ENCODE assay signal across 18 mouse cellular contexts in the genomic region with DNA sequence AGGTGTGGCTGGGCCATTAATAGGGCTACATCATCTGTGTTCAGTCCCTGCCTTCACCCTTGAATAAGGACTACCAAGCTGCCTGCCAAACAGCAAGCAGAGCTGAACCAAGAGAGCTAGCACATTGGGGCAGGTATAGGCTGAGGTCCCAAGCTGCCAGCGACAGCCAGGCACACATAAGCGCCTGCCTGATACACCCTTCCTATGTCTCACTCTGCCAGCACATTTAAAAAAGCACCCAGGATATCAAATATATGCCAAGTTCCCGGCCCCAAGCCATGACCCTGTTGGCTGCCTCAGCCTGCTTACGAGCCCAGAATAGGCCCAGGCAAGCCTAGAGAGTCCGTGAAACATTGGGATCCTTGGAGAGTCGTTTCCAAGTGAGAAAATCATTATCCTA. TPM values are rescaled to one million over a fixed set of nuclear protein-coding genes. Genes with fewer than 3 reads are reported as not detected.
DNase-seq lines count a peak whose midpoint lies in the region.
"Had no signal": no experiment of that assay in that cellular context is flagged by ENCODE, and none has a peak within 500 bp of the region (broad histone marks: within the 10 kb centered on the region; RNA-seq: fewer than 3 reads in every experiment).

No protein-coding gene starts in this region.

- DNase-seq in cerebellum, postnatal 14 days, result peak; percentile 38 to 59
- DNase-seq in cerebellum, adult 9-11 months, result no peak
- peak; percentile 26 for DNase-seq in heart, adult 8-10 months (ENCODE audit: low spot score)
- no peak for DNase-seq in heart, postnatal 4 days
- peak; percentile 59 to 78 for DNase-seq in gastrocnemius, adult 8-10 months (ENCODE audit: low spot score in 2 of 2)
- DNase-seq in skeletal muscle tissue, adult 2 months (ENCODE audit: low read depth, low spot score), result peak; percentile 83
- DNase-seq in T-cell, adult 2 months (ENCODE audit: low spot score), result no peak
- DNase-seq: B cell, adult 2 months; cerebellum, adult 18-20 months; kidney, adult 8-10 months; kidney, postnatal 10 days; lung, adult 18-20 months; lung, postnatal 14 days; thymus, postnatal 25 days had no signal

RNA-seq across cellular contexts. Expression of gene Igf2, which starts 36.8 kb away (rescaled TPM):
- total RNA-seq in heart, adult 8-10 months (2022), result 10 to 100 TPM; 53.1 to 76.2 (median 63.4) TPM
- total RNA-seq in heart, postnatal 4 days (2021), result 1,000 to 10,000 TPM; 1,716 to 1,905 TPM
- total RNA-seq in gastrocnemius, adult 8-10 months (2022), result 10 to 100 TPM; 15.7 to 28.1 (median 22.3) TPM
- total RNA-seq: CH12.LX; hematopoietic stem cell, adult 5-6 weeks; megakaryocyte progenitor cell, adult 5-6 weeks had no signal

RNA-seq across cellular contexts. Expression of gene Gm49394, which starts 39.9 kb away (rescaled TPM):
- under 1 TPM in 1 of 4 experiments, not detected in 3; 0.09 TPM for total RNA-seq in heart, adult 8-10 months (2022)
- under 1 TPM in 1 of 2 experiments, not detected in 1; 0.16 TPM for total RNA-seq in heart, postnatal 4 days (2021)
- not detected for total RNA-seq in gastrocnemius, adult 8-10 months (2022)
- total RNA-seq: CH12.LX; hematopoietic stem cell, adult 5-6 weeks; megakaryocyte progenitor cell, adult 5-6 weeks; midbrain, postnatal 0 days had no signal

Comparison
In these comparisons a context has a peak if more than half of its experiments do, and no peak if none do; other contexts are left out.
1. DNase-seq: peak in cerebellum, postnatal 14 days (2 of 2), heart, adult 8-10 months (single experiment), gastrocnemius, adult 8-10 months (2 of 2) and skeletal muscle tissue, adult 2 months (single experiment); none in cerebellum, adult 9-11 months (single experiment), heart, postnatal 4 days (single experiment) and T-cell, adult 2 months (single experiment).
2. RNA of gene Igf2, which starts 36.8 kb away (total RNA-seq): 1,716 to 1,905 TPM in heart, postnatal 4 days; 53.1 to 76.2 TPM in heart, adult 8-10 months and 15.7 to 28.1 TPM in gastrocnemius, adult 8-10 months; every median in the first group is over 10 times any median in the second.